Mouse (Mus musculus) E14TG2a.4 (cell line): ENCODE measurements at regions not wholly inside any gene's neighbourhood (a gene's known extent, or its start where the extent isn't known, plus 50 kb on each side); places are given as distances from the start of the nearest gene placed in this dataset.

ENCODE experiments used
- CTCF ChIP-seq: conservative IDR thresholded peaks from 2 replicates; pipeline ENCODE4 v1.5.1; 2014; ENCODE audit warnings: low read length
- NANOG ChIP-seq: IDR thresholded peaks from 2 replicates; pipeline ENCODE4 v1.6.1; 2014; ENCODE audit warnings: borderline replicate concordance, low read length, mixed read lengths
- POU5F1 ChIP-seq: IDR thresholded peaks from 2 replicates; pipeline ENCODE4 v1.6.1; 2014; ENCODE audit warnings: low read length, borderline replicate concordance

GRCm38 (mm10) chr19:59784401-59785046 lies 158.9 kb downstream of the Rab11fip2 start:
- no peak for TF ChIP-seq CTCF
- TF ChIP-seq NANOG, result no peak
- no peak for TF ChIP-seq POU5F1
